19 mouse cellular contexts compared by ENCODE assay signal in the genomic region with DNA sequence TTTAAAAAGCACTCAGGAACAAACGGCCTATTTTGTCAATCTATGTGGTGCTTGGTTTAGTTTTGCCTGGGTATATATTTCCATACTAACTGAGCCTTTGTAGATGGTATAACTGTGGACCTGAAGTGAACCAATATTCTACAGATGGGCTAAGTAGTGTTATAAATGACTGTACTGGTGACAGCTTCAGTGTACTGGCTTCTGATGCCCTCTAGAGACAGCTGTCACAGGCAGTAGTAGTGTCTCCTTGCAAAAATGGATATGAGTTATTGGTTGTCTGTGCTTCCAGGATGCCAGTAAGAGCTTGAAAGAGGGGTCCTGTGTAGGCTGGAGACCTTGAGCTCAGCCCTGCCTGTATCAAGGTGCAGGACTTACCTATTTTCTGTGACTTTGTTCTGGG.
DNase-seq lines count a peak whose midpoint lies in the region; ATAC-seq and TF ChIP-seq lines count a peak whose summit lies in the region.
"Had no signal": no experiment of that assay in that cellular context is flagged by ENCODE, and none has a peak within 500 bp of the region (broad histone marks: within the 10 kb centered on the region; RNA-seq: fewer than 3 reads in every experiment).

No protein-coding gene starts in this region.

- no peaks in the 10 kb centered on the region for H3K27me3 ChIP-seq in liver, embryonic 14.5 days (ENCODE audit: control insufficient read depth, insufficient read depth, low read length)
- H3K27me3 ChIP-seq in liver, embryonic 11.5 days (replicated peaks; ENCODE audit: control insufficient read depth, insufficient read depth, low read length) = no peaks in the 10 kb centered on the region
- no peaks in the 10 kb centered on the region for H3K27me3 ChIP-seq in MEL (ENCODE audit: control insufficient read depth in 1 of 2, insufficient read depth in 2 of 2, low read length in 2 of 2)
- H3K27me3 ChIP-seq: heart, embryonic 12.5 days; neural tube, embryonic 12.5 days had no signal

- no peaks in the 10 kb centered on the region for H3K79me2 ChIP-seq in MEL (ENCODE audit: control insufficient read depth, insufficient read depth, low read length, poor library complexity)

- no peaks in the 10 kb centered on the region for H3K36me3 ChIP-seq in liver, embryonic 14.5 days (replicated peaks; ENCODE audit: control insufficient read depth, insufficient read depth, low read depth)
- H3K36me3 ChIP-seq in liver, embryonic 11.5 days (ENCODE audit: control insufficient read depth, insufficient read depth, low read length) = no peaks in the 10 kb centered on the region
- H3K36me3 ChIP-seq in MEL (ENCODE audit: control insufficient read depth in 1 of 2, insufficient read depth in 2 of 2, low read length in 2 of 2) = peaks cover 0 to 6% of the 10 kb centered on the region in 2 experiments; a peak in 3 of 4 replicates

- peak; percentile 45 for TF ChIP-seq CTCF in gastrocnemius, adult 2 months (IDR thresholded peaks at IDR 0.05)
- peak; percentile 20; the same call in 1 of the 2 replicates for TF ChIP-seq CTCF in liver, embryonic 14.5 days (IDR thresholded peaks at IDR 0.05; ENCODE audit: low read depth)
- TF ChIP-seq CTCF in MEL (IDR thresholded peaks at IDR 0.05 in 2 of 3, conservative IDR thresholded peaks at IDR 0.05 in 1 of 3; ENCODE audit: control insufficient read depth in 1 of 3, insufficient read depth in 1 of 3, low read depth in 2 of 3, low read length in 3 of 3, poor library complexity in 1 of 3, severe bottlenecking in 1 of 3) = peak in 1 of 3 experiments; percentile 5; a peak in 1 of 6 replicates

- peaks cover 0 to 18% of the 10 kb centered on the region in 2 experiments; a peak in 2 of 4 replicates for H3K4me1 ChIP-seq in liver, embryonic 14.5 days (replicated peaks; ENCODE audit: control insufficient read depth in 2 of 2, insufficient read depth in 2 of 2, low read length in 1 of 2)
- peaks cover 20% of the 10 kb centered on the region for H3K4me1 ChIP-seq in liver, embryonic 11.5 days (replicated peaks; ENCODE audit: control insufficient read depth, insufficient read depth, low read length)
- H3K4me1 ChIP-seq in MEL (ENCODE audit: control insufficient read depth in 1 of 2, insufficient read depth in 2 of 2, low read length in 2 of 2) = peaks cover 5 to 16% of the 10 kb centered on the region in 2 experiments

- no peak overlapping the region for H3K27ac ChIP-seq in gastrocnemius, adult 2 months
- H3K27ac ChIP-seq in liver, embryonic 14.5 days = no peak overlapping the region
- H3K27ac ChIP-seq in liver, embryonic 11.5 days (ENCODE audit: low read depth, low read length) = no peak overlapping the region
- H3K27ac ChIP-seq in MEL (ENCODE audit: control insufficient read depth, low read depth, low read length) = no peak overlapping the region
- H3K27ac ChIP-seq: embryonic facial prominence, embryonic 10.5 days; neural tube, embryonic 12.5 days had no signal

- WGBS in liver, embryonic 14.5 days (ENCODE audit: insufficient replicate concordance) = 58% methylated on average over 1 of the region's 1 CpGs
- WGBS in liver, embryonic 11.5 days = 94% methylated on average over 1 of the region's 1 CpGs

- no peaks in the 10 kb centered on the region for H3K9me3 ChIP-seq in liver, embryonic 14.5 days (ENCODE audit: control insufficient read depth, low read length)
- no peaks in the 10 kb centered on the region for H3K9me3 ChIP-seq in liver, embryonic 11.5 days (ENCODE audit: control insufficient read depth, low read length)
- H3K9me3 ChIP-seq in MEL (replicated peaks; ENCODE audit: insufficient read depth, low read length) = no peaks in the 10 kb centered on the region
- H3K9me3 ChIP-seq: embryonic facial prominence, embryonic 10.5 days; heart, embryonic 12.5 days; neural tube, embryonic 12.5 days had no signal

- TF ChIP-seq EP300 in liver, embryonic 14.5 days (IDR thresholded peaks at IDR 0.05; ENCODE audit: low read depth) = no peak
- TF ChIP-seq EP300 in MEL (IDR thresholded peaks at IDR 0.05; ENCODE audit: low read depth in 1 of 2, low read length in 2 of 2) = no peak

- DNase-seq in gastrocnemius, adult 2 months = no peak
- no peak for DNase-seq in gastrocnemius, postnatal 10 days
- no peak for DNase-seq in liver, embryonic 14.5 days (ENCODE audit: low read depth in 3 of 3, low spot score in 3 of 3)
- DNase-seq in liver, embryonic 11.5 days (ENCODE audit: low spot score) = no peak
- DNase-seq in MEL (ENCODE audit: low read depth, low spot score) = no peak
- DNase-seq in cerebellum, adult 9-11 months = no peak
- DNase-seq: adrenal gland, adult 2 months; cerebellum, adult 11 months; cerebellum, postnatal 36 days; heart, postnatal 4 days; lung, adult 2 months; spleen, adult 18-20 months had no signal

- peak; percentile 11 for TF ChIP-seq RAD21 in MEL (IDR thresholded peaks at IDR 0.05; ENCODE audit: low read depth, low read length)

- no peak overlapping the region for H3K9ac ChIP-seq in liver, embryonic 14.5 days (replicated peaks)
- H3K9ac ChIP-seq in liver, embryonic 11.5 days (ENCODE audit: low read depth, low read length) = no peak overlapping the region
- no peak overlapping the region for H3K9ac ChIP-seq in MEL (ENCODE audit: control insufficient read depth, low read depth, low read length, poor library complexity, severe bottlenecking)
- H3K9ac ChIP-seq: heart, embryonic 12.5 days; neural tube, embryonic 12.5 days had no signal

- no peak overlapping the region for H3K4me3 ChIP-seq in gastrocnemius, adult 2 months
- H3K4me3 ChIP-seq in liver, embryonic 14.5 days (ENCODE audit: insufficient read depth in 1 of 2, low read depth in 2 of 2, low read length in 2 of 2) = no peak overlapping the region
- no peak overlapping the region for H3K4me3 ChIP-seq in liver, embryonic 11.5 days (ENCODE audit: low read depth, low read length)
- no peak overlapping the region for H3K4me3 ChIP-seq in MEL (ENCODE audit: control insufficient read depth in 1 of 2, insufficient read depth in 1 of 2, low read depth in 2 of 2, low read length in 2 of 2)
- H3K4me3 ChIP-seq: embryonic facial prominence, embryonic 10.5 days; erythroblast, embryonic 14.5 days; heart, embryonic 12.5 days; neural tube, embryonic 12.5 days had no signal

- H3K4me2 ChIP-seq in liver, embryonic 14.5 days (ENCODE audit: low read depth) = no peak overlapping the region
- no peak overlapping the region for H3K4me2 ChIP-seq in liver, embryonic 11.5 days
- H3K4me2 ChIP-seq: heart, embryonic 12.5 days; neural tube, embryonic 12.5 days had no signal

- no peak for TF ChIP-seq POLR2A in MEL (IDR thresholded peaks at IDR 0.05; ENCODE audit: control insufficient read depth in 1 of 2, insufficient read depth in 1 of 2, low read depth in 1 of 2, low read length in 2 of 2, poor library complexity in 1 of 2)

- ATAC-seq in liver, embryonic 14.5 days (ENCODE audit: insufficient read depth) = no peak
- ATAC-seq in liver, embryonic 11.5 days (replicated peaks; ENCODE audit: low FRiP score) = no peak
- ATAC-seq in megakaryocyte progenitor cell, adult 5-6 weeks (replicated peaks; ENCODE audit: poor library complexity) = peak; percentile 54; the same call in 1 of the 2 replicates
- ATAC-seq: inflammation-experienced regulatory T-cells, adult 6 months; midbrain, embryonic 16.5 days had no signal

- intact Hi-C loops in gastrocnemius, adult 2 months (cut with DNase I) = no loop called here

TF ChIP-seq in MEL, 35 proteins besides CTCF, POLR2A, EP300 and RAD21:
- TF ChIP-seq MYC (IDR thresholded peaks at IDR 0.05; ENCODE audit: low read depth, low read length) (no peak), USF1 (IDR thresholded peaks at IDR 0.05; ENCODE audit: low read depth, low read length) (no peak), SMC3 (IDR thresholded peaks at IDR 0.05; ENCODE audit: low read depth, low read length) (peak; percentile 12; the same call in 1 of the 2 replicates), TBP (IDR thresholded peaks at IDR 0.05; ENCODE audit: low read depth, low read length) (no peak)
